Mouse (Mus musculus) heart, embryonic 14.5 days (tissue): Measurements from ENCODE around the gene Spata1. TPM values are rescaled to one million over a fixed set of nuclear protein-coding genes. Genes with fewer than 3 reads are reported as not detected.

Experiments used
- ATAC-seq: fragments of 200-750 bp; cut with Nextera tagmentation; 2 replicates; pipeline ENCODE4 v1.8.0; 2017; ENCODE audit warnings: low read depth, moderate TSS enrichment; ENCODE audit not compliant: insufficient number of reproducible peaks, insufficient read depth, low FRiP score
- H3K27ac ChIP-seq, 2 experiments: fragments of 200-500 bp in 1 of 2; fragments of 300-500 bp in 1 of 2; sonication (generic) in 1 of 2; replicated peaks in 1 of 2; 2 replicates each; pipeline ENCODE4 v1.5.1; 2012 to 2014; ENCODE audit warnings: low read depth in 2 of 2, low read length in 2 of 2, control low read depth in 1 of 2, mild to moderate bottlenecking in 1 of 2, mixed read lengths in 1 of 2; ENCODE audit not compliant: control insufficient read depth in 1 of 2, insufficient read depth in 1 of 2
- H3K27me3 ChIP-seq: fragments of 300-500 bp; sonication (generic); 2 replicates; pipeline ENCODE4 v1.6.1; 2014; ENCODE audit warnings: mild to moderate bottlenecking, low read length, control low read depth; ENCODE audit not compliant: control insufficient read depth, insufficient read depth
- H3K36me3 ChIP-seq: fragments of 300-500 bp; sonication (generic); 2 replicates; pipeline ENCODE4 v1.6.1; 2014; ENCODE audit warnings: mild to moderate bottlenecking, control low read depth, low read length, mixed read lengths; ENCODE audit not compliant: control insufficient read depth, insufficient read depth
- H3K4me1 ChIP-seq, 2 experiments: fragments of 200-500 bp in 1 of 2; fragments of 300-500 bp in 1 of 2; sonication (generic) in 1 of 2; 2 replicates each; pipeline ENCODE4 v1.6.1; 2012 to 2014; ENCODE audit warnings: low read length in 2 of 2, control low read depth in 1 of 2, mixed read lengths in 1 of 2; ENCODE audit not compliant: control insufficient read depth in 2 of 2, insufficient read depth in 2 of 2
- H3K4me2 ChIP-seq: fragments of 300-500 bp; sonication (generic); 2 replicates; pipeline ENCODE4 v1.6.1; 2014; ENCODE audit warnings: mild to moderate bottlenecking, low read length
- H3K4me3 ChIP-seq, 2 experiments: fragments of 200-500 bp in 1 of 2; fragments of 300-500 bp in 1 of 2; sonication (generic) in 1 of 2; 2 replicates each; pipeline ENCODE4 v1.5.1; 2012 to 2014; ENCODE audit warnings: low read length in 2 of 2, mild to moderate bottlenecking in 2 of 2, control low read depth in 1 of 2, low read depth in 1 of 2, moderate library complexity in 1 of 2; ENCODE audit not compliant: control insufficient read depth in 1 of 2, insufficient read depth in 1 of 2
- H3K9ac ChIP-seq: fragments of 300-500 bp; sonication (generic); 2 replicates; pipeline ENCODE4 v1.6.1; 2014; ENCODE audit warnings: mild to moderate bottlenecking, low read length
- H3K9me3 ChIP-seq: fragments of 300-500 bp; sonication (generic); 2 replicates; pipeline ENCODE4 v1.6.1; 2016; ENCODE audit warnings: low read length, control low read depth; ENCODE audit not compliant: control insufficient read depth
- WGBS: fragments of 180-500 bp; shearing (Covaris S2); extraction: QIAGEN DNeasy Blood & Tissue Kit; methylation state at CpG from one replicate; pipeline ENCODE4 v1.1.7; 2014; 5-methylcytosine and 5-hydroxymethylcytosine counted together
- polyA plus RNA-seq: library from polyadenylated mRNA; unstranded; fragments of >200 nt; fragmentation: Nextera tagmentation; extraction: Ambion mirVana; gene quantifications from 2 replicates; pipeline ENCODE4 v1.2.1, GENCODE M21; 2014

Gene Spata1
- polyA plus RNA-seq, 1 experiment from 2014 or later, result 6.5 TPM

DNA sequence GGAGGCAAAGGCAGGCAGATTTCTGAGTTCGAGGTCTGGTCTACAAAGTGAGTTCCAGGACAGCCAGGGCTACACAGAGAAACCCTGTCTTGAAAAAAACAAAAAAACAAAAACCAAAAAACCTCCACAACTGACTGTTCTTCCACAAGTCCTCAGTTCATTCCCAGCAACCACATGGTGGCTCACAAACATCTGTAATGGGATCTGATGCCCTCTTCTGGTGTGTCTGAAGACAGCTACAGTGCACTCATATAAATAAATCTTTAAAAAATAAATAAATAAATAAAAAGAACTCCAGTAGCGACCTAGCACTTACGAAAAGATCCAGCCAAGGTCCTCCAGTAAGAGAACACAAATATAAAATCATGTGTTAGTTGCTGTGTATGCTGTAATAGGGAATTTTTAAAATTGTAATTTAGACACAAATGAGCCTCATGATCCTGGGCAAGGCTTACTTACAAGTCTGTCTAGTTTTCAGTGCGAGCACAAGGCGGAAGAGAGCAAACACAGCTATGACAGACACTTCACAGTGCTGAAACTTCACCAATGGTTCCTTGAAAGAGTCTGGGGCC lies 20.8 kb upstream of the Spata1 start:
- Histone ChIP-seq H3K27me3 (no peaks in the 10 kb centered on the region), H3K27ac (peak overlapping the region; percentile 40 to 99; a peak in 3 of 4 replicates), H3K36me3 (peaks cover 30% of the 10 kb centered on the region), H3K4me1 (peaks cover 0 to 10% of the 10 kb centered on the region in 2 experiments; a peak in 1 of 4 replicates), H3K4me2 (peak overlapping the region; percentile 72), H3K9ac (peak overlapping the region; percentile 85), H3K4me3 (peak overlapping the region; percentile 62 to 91), H3K9me3 (no peaks in the 10 kb centered on the region)
- 38% methylated on average over 5 of the region's 5 CpGs for WGBS
- ATAC-seq, result no peak

DNA sequence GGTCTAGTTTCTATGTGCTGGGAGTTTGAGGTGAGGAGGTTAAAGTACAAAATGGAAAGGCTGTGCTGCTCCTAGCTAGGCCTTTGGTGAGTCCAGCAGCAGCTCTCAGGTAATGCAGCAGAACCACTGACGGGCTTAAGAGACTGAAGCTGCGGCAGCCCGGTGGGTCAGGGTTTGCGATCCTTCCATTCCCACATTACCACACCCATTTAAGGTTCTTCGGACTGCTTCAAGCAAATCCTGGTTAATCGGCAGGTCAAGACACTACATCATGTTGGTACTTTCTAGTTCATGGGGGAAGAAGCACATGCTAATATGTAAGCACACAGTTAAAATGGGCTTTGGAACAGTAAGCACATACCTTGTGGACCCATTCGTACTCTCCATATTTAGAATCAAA lies 7.2 kb upstream of the Spata1 start:
- H3K27ac ChIP-seq, result no peak overlapping the region
- H3K4me2 ChIP-seq, result no peak overlapping the region
- H3K9me3 ChIP-seq, result no peaks in the 10 kb centered on the region
- peaks cover 0 to 22% of the 10 kb centered on the region in 2 experiments; a peak in 2 of 4 replicates for H3K4me1 ChIP-seq
- no peak overlapping the region for H3K9ac ChIP-seq
- H3K4me3 ChIP-seq, result no peak overlapping the region
- no peak for ATAC-seq
- peaks cover 89% of the 10 kb centered on the region for H3K36me3 ChIP-seq
- WGBS, result 92% methylated on average over 7 of the region's 7 CpGs
- no peaks in the 10 kb centered on the region for H3K27me3 ChIP-seq

DNA sequence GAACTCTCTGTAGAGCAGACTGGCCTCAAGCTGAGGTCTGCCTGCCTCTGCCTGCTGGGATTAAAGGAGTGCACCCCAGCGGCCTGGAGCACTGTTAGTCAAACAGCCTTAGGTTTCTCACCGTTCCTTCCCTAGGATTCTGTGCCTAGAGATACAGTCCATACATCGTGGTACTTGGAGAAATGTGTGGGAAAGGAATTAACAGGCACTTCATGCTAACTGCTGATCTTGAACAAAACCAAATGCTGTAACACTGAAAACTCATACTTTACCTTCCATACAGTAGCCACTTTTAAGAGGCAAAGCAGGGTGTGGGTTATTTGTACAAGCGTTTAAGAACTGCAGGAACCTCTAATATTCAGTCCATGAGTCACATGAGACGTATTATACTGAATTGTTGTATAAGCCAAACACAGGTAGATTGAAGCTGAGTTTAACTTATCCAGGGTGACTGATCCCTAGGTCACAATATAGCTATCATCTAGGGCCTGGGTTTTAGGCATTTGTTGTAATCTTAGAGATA lies 2.1 kb upstream of the Spata1 start:
- Histone ChIP-seq H3K9ac (peak overlapping the region; percentile 90), H3K36me3 (peaks cover 42% of the 10 kb centered on the region), H3K27ac (peak overlapping the region; percentile 22 to 34; a peak in 2 of 4 replicates), H3K4me2 (peak overlapping the region; percentile 94), H3K27me3 (no peaks in the 10 kb centered on the region), H3K4me1 (peaks cover 6 to 36% of the 10 kb centered on the region in 2 experiments), H3K9me3 (no peaks in the 10 kb centered on the region), H3K4me3 (peak overlapping the region; percentile 26 to 75)
- WGBS, result 44% methylated on average over 5 of the region's 5 CpGs
- ATAC-seq, result no peak

DNA sequence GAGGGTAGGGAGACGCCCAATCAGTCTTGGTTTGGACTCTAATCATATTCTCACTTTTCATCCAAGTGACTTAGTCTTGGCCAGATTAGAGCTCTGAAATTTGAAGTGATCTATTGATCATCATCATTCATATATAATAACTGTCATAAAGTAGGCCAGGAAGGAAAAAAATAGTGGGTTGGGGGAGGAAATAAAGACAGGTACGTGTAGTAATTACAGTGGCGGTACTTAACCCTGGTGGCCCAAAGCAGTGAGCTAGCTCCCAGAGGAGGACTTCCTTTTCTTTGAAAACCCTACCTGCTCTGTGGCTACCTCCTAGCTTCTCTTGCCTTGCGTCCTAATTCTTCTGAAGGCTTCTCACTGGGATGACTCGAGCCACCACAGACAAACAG lies 1.3 kb upstream of the Spata1 start:
- Histone ChIP-seq H3K36me3 (peaks cover 33% of the 10 kb centered on the region), H3K4me2 (peak overlapping the region; percentile 94), H3K4me3 (peak overlapping the region; percentile 75 to 84), H3K9me3 (no peaks in the 10 kb centered on the region), H3K27me3 (no peaks in the 10 kb centered on the region), H3K27ac (peak overlapping the region; percentile 96 to 99), H3K4me1 (peaks cover 6 to 36% of the 10 kb centered on the region in 2 experiments), H3K9ac (peak overlapping the region; percentile 90)
- ATAC-seq, result no peak
- WGBS, result 3% methylated on average over 5 of the region's 5 CpGs

DNA sequence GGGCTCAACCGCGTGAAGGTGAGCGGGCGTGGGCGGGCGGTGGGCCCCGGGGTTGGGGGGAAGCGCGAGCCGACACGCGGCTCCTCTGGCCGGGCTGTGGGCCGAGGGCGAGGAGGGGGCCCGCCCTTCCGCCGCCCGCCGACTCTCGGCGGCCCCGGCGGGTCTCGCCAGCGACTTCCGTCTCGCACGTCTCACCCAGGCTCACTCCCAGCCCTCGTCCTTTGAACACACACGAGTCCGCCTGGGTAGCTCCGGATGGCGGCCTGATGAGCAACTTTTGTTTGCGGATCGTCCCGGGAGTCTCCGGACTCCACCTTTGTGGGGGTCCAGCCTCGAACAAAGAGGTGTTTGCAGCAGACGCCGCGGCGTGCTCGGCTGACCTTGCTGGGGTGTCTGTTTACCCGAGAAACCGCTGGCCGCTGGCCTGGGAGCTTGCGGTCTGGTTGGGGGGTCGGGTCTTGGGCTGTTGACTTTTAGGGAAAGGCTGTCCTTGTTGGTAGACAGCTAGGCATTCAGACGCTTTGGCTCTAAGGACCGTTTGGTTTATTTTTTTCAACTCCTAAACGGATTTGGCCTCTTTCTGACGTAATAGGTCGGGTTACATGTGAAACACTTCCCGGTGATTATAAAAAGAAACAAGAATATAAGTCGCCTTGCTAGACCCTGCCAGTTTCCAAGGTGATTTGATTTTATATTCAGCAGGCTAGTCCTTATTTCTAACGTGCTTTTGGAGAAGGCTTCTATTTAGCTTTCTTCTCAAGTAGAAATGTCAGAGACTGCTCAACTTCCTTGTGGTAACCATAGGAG lies 653 bp upstream of the Spata1 start:
- Histone ChIP-seq H3K4me2 (peak overlapping the region; percentile 94), H3K36me3 (peaks cover 27% of the 10 kb centered on the region), H3K9ac (peak overlapping the region; percentile 90), H3K9me3 (no peaks in the 10 kb centered on the region), H3K27me3 (no peaks in the 10 kb centered on the region), H3K4me1 (peaks cover 6 to 36% of the 10 kb centered on the region in 2 experiments), H3K27ac (peak overlapping the region; percentile 96 to 99), H3K4me3 (peak overlapping the region; percentile 75 to 84)
- ATAC-seq, result peak; percentile 72
- WGBS, result under 1% methylated on average over 56 of the region's 57 CpGs

DNA sequence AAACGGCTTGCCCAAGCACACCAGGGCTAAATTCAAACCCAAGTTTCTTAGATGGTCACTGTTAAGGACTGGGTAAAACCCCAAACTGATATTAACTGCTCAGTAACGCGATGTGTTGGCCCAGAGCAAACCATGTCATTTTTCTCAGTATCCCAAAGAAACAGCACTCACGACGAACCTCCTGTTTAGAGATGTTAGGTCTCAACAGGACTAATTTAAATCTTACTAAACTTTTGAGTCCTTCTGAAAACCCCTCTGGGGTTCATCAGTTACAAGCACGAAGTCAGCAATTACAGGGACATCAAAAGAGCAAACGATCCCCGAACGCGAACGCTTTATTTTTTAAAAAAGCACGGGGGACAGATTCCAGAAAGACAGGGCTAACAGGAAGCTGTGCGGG lies 564 bp downstream of the Spata1 start:
- Histone ChIP-seq H3K36me3 (peaks cover 15% of the 10 kb centered on the region), H3K4me1 (peaks cover 6 to 33% of the 10 kb centered on the region in 2 experiments), H3K4me2 (peak overlapping the region; percentile 70), H3K9me3 (no peaks in the 10 kb centered on the region), H3K4me3 (peak overlapping the region; percentile 75 to 84), H3K27me3 (no peaks in the 10 kb centered on the region), H3K27ac (peak overlapping the region; percentile 83 to 96), H3K9ac (peak overlapping the region; percentile 90)
- WGBS, result 3% methylated on average over 13 of the region's 13 CpGs
- ATAC-seq, result no peak

DNA sequence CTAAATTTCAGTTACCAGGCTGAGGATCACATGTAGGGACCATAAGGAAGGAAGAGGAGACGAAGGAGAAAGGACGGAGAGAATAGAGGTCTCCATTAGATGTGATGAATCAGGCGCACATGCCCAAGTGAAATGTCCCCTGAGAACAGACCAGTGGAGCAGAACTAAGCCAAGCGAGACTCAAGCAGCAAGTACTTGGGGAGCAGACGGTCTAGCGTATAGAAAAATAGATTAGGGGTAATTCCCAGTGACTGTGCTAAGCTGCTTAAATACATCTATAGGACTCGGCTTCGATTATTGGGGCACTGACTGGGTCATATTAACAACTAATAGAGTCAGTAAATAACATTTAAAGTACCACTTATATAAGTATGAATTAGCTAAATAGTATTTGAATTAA lies 4.6 kb downstream of the Spata1 start:
- no peak for ATAC-seq
- Histone ChIP-seq H3K4me1 (peaks cover 4 to 5% of the 10 kb centered on the region in 2 experiments; a peak in 3 of 4 replicates), H3K9ac (no peak overlapping the region), H3K9me3 (no peaks in the 10 kb centered on the region), H3K4me3 (no peak overlapping the region), H3K27me3 (no peaks in the 10 kb centered on the region), H3K4me2 (no peak overlapping the region), H3K27ac (no peak overlapping the region), H3K36me3 (no peaks in the 10 kb centered on the region)
- 87% methylated on average over 8 of the region's 8 CpGs for WGBS
